Mouse (Mus musculus) bone marrow macrophage, adult 2 months (primary cell): ENCODE results near the gene Acy3.

Experiments used
- CTCF ChIP-seq: IDR thresholded peaks from 2 replicates; pipeline ENCODE4 v1.5.1; 2012; ENCODE audit warnings: low read depth, mild to moderate bottlenecking, low read length, moderate library complexity
- POLR2A ChIP-seq: IDR thresholded peaks from 2 replicates; pipeline ENCODE4 v1.6.1; 2012; ENCODE audit warnings: mild to moderate bottlenecking, low read depth, low read length, borderline replicate concordance

GRCm38 (mm10) chr19:4017921-4018587, 31.7 kb downstream of the Acy3 start:
- TF ChIP-seq CTCF, result no peak
- no peak for TF ChIP-seq POLR2A
